Mouse (Mus musculus): ENCODE data around the gene Adh1.

Adh1 gene

DNA sequence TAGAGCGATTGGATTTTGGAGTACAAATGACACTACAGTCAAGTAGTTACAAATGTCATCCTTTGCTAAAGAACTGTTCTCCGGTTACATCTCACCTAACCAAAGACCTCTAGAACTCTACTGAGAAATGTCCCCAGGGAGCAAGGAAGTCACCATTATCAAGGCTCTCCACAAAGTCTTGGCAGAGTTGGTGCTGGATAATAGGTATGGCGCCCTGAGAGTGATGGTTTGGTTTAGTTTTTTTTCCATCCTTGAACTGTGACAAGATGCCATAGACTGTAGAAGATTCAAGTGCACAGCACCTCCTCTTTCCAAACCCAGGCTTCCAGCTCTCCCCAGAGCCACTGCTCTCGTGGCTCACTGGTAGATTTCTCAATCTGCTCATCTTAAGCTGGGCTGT, 26.9 kb downstream of the Adh1 start:
- CTCF ChIA-PET = no interaction called here

GRCm38 (mm10) chr3:138290672-138291071, 29.9 kb downstream of the Adh1 start:
- CTCF ChIA-PET = no interaction called here

- CTCF ChIA-PET = no interaction called here
These were observed 30.8 kb downstream of the Adh1 start for GRCm38 (mm10) chr3:138291529-138292117.

GRCm38 (mm10) chr3:138293298-138293895, 32.6 kb downstream of the Adh1 start:
- CTCF ChIA-PET = no interaction called here

DNA sequence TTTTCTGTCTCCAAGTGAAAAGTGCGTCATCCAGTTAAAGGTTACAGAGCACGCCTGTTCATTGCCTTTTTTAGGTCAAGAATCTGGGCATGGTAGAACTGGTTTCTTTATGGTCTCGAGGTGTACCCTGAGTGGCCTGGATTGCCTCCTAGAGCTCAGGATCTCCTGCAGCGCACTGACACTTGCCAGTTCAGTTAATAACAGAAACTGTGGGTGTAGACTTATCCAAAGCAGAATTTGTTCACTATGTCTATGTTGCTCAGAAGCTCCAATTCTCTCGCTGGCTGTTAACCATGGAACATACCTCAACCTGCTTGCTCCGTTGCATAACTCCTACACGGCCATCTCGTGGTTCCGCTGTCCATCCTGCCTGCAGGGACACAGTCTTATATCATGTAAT, 39.3 kb downstream of the Adh1 start:
- CTCF ChIA-PET = no interaction called here

GRCm38 (mm10) chr3:138302676-138303075, 41.9 kb downstream of the Adh1 start:
- CTCF ChIA-PET = no interaction called here

DNA sequence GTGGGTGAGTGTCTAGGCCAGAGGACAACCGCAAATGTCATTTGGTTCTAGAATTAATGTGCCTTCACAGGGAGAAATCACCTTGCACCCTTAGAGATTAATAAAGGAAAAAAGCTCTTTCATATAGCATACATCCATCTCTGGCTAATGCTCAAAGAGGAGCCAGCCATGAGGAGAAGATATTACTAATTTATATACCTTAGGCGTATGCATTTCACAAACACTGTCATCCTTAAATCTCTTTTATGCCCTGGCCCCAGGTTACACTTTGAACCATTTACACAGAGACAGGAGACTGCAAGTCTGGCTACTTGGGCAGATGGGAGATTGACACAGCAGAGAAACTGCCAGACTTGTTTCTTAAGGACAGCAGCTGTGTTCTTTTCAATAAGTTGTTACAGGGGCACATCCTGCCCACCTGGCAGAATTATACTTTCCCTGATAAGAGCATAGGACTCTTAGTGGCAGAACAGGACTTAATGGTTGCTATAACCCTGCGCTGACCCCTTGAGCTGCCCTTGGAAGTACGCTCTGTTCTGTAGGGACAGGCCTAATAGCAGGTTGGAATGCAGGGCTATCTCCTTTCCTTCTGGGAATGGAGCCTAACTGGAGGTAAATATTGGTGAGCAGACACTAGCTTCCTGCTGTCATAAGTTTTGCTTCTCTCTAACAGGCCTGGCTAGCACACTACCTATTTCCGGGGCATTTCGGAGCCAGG, 43.1 kb downstream of the Adh1 start:
- CTCF ChIA-PET = no interaction called here

GRCm38 (mm10) chr3:138304489-138304871, 43.7 kb downstream of the Adh1 start:
- CTCF ChIA-PET = no interaction called here

DNA sequence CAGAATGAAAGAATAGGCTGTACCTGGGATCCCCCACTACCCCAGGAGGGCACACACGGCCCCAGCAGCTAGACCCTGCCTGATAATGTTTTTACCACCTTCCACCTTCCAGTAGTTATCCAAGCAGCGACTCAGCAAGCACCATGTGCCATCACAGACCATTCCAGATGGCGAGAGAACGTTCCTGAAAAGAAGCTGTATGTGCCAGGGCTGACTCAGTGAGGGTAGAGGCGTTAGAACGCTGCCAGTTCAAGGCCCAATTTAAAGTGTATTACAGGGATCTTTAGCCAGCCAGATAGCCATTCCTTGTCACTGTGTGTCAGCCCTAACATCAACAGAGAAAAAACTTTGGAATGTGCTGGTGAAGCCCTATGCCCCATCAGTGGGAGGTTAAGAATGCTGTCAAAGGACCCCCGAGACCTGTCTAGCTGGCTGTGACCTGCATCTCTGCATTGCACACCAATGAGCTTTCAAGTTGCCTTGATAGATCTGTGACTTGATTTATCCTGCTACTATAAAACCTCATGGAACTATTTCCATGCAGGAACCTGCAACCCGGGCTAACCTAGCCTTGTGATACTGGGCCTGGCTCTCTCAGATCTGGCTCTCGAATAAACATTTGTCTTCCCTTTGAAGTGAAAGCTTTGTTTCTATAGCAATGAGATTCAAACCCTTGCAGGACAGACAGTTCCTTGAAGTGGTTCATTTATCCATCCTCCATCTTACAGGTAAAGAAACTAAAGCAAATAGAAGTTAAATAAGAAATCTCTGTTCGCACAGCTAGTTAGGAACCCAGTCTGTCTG, 44.9 kb downstream of the Adh1 start:
- CTCF ChIA-PET = interaction anchor here (0.7 kb wide), 1 partner anchor 106 kb away, joined by 9 read pairs; no protein-coding TSS in a partner anchor

DNA sequence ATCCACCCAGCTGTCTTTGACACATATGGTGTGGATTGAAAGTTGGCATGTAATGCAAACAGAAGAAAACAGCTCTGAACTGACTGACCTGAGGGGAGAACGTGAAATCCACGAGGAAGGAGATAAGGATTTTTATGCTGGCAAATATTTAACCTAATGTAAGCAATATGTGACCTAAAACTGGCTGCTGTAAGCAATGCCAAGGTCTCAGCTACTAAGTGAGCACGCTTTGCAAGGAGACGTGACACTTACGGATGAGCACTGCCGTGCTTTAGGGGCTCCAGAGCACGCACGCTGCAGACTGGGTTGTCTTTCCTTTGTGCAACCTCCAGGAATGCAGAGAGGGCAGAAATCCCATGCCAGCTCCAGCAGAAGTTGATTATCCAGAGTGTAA, 45.5 kb downstream of the Adh1 start:
- CTCF ChIA-PET = interaction anchor here (0.7 kb wide), 1 partner anchor 107 kb away, joined by 9 read pairs; no protein-coding TSS in a partner anchor

DNA sequence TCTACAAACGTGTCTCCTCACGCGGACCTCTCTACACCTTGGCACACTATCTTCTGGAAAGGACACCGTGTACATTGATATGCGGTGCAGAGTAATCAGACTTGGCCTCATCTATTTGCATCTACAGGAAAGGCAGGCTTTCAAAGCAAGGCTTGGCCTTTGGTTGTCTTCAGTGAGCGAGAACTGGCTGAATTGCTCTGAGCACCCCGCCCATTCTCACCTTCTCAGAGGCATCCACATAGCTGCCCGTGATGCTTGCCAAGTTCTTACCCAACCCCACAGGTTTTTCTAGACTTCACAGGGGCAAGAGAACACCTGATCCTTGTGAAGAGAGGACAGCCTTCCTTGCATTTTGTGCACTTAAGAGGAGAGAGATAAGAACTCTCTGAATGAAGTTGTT, 49.1 kb downstream of the Adh1 start:
- CTCF ChIA-PET = no interaction called here

- CTCF ChIA-PET = no interaction called here
These were observed 50.2 kb downstream of the Adh1 start for GRCm38 (mm10) chr3:138311015-138311414.

DNA sequence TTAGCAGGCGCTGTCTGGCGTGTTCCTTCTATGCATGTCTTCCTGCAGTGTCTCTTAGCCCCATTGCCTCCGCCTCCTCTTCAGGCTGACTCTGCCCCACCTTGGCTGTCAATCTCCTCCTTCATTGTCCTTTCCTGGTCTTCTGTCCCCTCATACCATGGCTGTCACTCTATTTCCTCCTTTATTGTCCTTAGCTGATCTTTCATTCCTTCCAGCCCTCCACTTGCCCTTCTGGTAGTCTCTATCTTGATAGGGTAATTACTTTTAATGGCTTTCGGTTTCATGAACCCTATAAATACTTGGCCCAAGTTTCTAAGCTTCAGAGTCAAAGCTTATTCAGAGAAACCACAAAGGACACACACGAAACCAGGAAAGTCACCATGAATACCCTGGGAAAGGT, 52.2 kb downstream of the Adh1 start, which contains the start of gene Adh6a:
TSS of gene Adh6a (plus strand) at position 322 of the 400 bp plus-strand sequence.
- CTCF ChIA-PET = no interaction called here

- CTCF ChIA-PET = no interaction called here
These were observed 56.2 kb downstream of the Adh1 start for GRCm38 (mm10) chr3:138316908-138317472.

GRCm38 (mm10) chr3:138325001-138325400, 64.2 kb downstream of the Adh1 start:
- CTCF ChIA-PET = no interaction called here

DNA sequence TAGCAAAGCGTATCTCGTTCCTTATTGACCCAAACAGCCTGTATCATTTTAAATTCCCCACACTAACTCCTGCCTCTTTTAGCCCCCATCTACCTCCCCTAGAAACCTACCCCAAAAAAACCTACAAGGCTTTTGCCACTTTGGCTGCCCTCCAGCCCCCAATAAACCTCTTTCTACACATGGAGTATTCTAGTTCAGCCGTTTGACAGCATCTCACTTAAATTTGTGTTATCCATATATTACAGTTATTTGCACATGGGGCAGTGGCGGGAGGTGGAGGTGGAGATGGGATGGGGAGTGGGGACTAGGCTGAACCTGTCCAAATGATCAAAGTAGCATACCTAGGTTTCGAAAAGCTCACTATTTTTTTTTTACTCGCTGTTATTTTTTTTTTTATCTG, 64.7 kb downstream of the Adh1 start:
- CTCF ChIA-PET = no interaction called here

GRCm38 (mm10) chr3:138333910-138334309, 73.1 kb downstream of the Adh1 start:
- CTCF ChIA-PET = no interaction called here

DNA sequence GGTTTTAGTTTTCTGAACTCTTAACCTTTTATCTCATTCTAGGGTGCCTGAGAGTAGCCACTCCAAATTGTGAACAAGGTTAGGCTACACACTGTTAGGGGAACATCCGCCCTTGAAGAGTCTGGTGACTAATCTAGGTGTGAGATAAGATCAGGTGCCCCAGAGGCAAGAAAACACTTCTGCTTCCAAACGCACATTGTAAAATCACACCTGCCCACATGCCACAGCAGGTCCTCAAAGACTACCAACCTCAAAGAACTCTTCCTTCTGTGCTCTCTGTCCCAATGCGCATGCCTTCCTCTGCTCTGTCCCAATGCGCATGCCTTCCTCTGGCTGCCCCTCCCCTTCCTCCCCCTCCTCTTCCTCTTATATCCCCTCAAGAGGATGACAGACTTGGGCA, 73.5 kb downstream of the Adh1 start:
- CTCF ChIA-PET = no interaction called here

DNA sequence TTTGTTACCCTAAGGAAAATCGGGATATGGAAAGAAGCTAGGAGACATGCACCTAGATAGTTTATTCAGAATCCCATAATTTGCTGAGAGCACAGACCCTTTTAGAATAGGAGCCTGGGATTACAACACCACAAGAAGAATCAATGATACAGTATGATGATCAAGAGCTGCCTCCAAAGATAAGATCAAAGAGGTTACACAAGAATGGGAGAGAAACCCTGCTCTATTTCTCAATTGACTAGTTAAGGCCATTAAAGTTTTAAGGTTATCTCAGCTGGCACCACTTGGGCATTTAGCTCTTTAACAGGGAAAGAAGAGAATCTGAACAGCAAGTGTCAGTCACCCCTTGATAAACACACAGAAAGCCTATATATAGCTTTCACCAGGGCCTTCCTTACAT, 74.8 kb downstream of the Adh1 start:
- CTCF ChIA-PET = no interaction called here

DNA sequence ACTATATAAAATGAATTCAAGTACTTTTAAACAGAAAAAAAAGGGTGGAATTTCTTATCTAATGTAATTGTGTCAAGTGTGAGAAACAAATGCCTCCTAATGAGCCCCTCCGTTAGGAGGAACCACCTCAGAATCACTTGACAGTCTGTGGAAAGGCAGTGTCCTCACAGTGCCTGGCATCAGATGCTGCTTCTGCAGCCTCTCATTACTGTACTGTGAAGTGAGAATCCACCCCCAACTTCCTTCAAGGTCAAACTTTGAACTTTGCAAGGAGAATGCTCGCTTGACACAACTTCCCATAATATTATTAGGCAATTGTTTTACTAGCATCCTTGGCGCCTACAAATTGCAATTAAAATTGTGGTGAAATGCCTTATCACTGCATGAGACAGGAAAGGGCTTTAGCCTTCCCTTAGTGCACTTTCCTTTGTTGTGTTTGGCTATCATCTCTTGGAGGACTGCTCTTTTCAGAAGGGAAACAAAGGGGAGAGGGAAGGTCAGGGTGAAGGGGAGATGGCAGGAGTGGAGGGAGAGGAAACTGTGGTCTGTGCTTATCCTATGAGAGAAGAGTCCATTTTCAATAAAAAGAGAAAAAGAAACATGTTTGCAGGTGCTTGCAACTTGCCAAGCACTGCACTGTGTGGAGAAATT, 75.4 kb downstream of the Adh1 start:
- CTCF ChIA-PET = no interaction called here

All from spleen, embryonic (tissue).